Mouse (Mus musculus) embryonic fibroblast, embryonic 13.5 days (primary cell): ENCODE data around the gene Ctxn1. TPM values are rescaled to one million over a fixed set of nuclear protein-coding genes. Genes with fewer than 3 reads are reported as not detected.
A peak's percentile ranks its signal among the peaks of the same experiment; 100 is the strongest.
"Not testable (repeated sequence)": the region's sequence is repeated elsewhere in the genome, so short reads cannot be mapped to it uniquely, and the experiment has no call there.

Experiments
- H3K27ac ChIP-seq: 2 replicates; pipeline ENCODE4 v1.5.1; 2012; ENCODE audit warnings: low read length, control low read depth, inconsistent platforms; ENCODE audit not compliant: insufficient read depth
- H3K4me1 ChIP-seq: 2 replicates; pipeline ENCODE4 v1.6.1; 2011; ENCODE audit warnings: low read length; ENCODE audit not compliant: control insufficient read depth, insufficient read depth
- H3K4me3 ChIP-seq: 2 replicates; pipeline ENCODE4 v1.5.1; 2011; ENCODE audit warnings: mild to moderate bottlenecking, control low read depth, low read length; ENCODE audit not compliant: insufficient read depth
- CTCF ChIP-seq: IDR thresholded peaks from 2 replicates; pipeline ENCODE4 v1.5.1; 2011; ENCODE audit warnings: mild to moderate bottlenecking, control low read depth, low read length, moderate library complexity, borderline replicate concordance; ENCODE audit not compliant: insufficient read depth
- POLR2A ChIP-seq: IDR thresholded peaks from 2 replicates; pipeline ENCODE4 v1.6.1; 2011; ENCODE audit warnings: low read depth, mild to moderate bottlenecking, control low read depth, low read length, moderate library complexity
- polyA plus RNA-seq: library from polyadenylated mRNA; stranded (reverse); fragments of >200 nt; gene quantifications from 2 replicates; pipeline ENCODE4 v1.2.4, GENCODE M21; 2011; ENCODE audit warnings: low read depth; ENCODE audit not compliant: missing spikeins, insufficient read length

Ctxn1 gene
- polyA plus RNA-seq, 1 experiment = 56.7 TPM

GRCm38 (mm10) chr8:4265160-4265914 is 6.3 kb upstream of the Ctxn1 start:
- Histone ChIP-seq H3K4me3 (no peak overlapping the region), H3K4me1 (no peaks in the 10 kb centered on the region), H3K27ac (no peak overlapping the region)
- TF ChIP-seq POLR2A (no peak), CTCF (no peak)

DNA sequence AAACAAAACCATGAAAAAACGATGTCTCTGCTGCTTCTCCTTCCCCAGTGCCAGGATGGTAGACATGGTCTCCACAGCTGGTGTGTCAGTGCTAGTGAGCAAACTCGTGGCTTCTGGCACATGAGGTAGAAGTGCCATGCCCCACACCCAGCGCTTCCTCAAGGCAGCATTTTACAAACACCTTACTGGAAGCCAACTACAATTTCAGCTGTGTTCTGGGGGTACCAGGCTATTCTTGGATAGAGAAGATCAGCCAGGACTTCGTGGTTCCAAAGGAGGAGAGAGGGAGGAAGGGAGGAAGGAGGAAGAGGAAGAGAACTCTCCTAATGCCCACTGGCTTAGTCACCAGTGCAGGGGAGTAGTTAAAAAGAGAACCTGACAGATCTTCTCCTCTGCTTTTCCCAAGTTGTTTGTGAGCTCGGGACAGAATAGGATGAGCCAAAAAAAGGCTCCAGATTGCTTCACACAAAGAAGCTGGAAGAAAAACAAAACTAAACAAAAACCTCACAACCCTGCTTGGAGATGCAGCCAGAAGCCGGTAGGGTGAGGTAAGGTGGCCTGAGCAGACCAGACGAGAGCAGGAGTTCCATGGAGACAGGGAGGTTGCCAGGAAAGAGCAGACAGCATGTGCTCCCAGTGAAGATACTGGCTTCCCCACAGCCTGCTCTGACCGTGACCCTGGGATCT is 4.2 kb upstream of the Ctxn1 start:
- Histone ChIP-seq H3K4me1 (no peaks in the 10 kb centered on the region), H3K4me3 (no peak overlapping the region), H3K27ac (no peak overlapping the region)
- TF ChIP-seq CTCF = no peak
- no peak for TF ChIP-seq POLR2A

GRCm38 (mm10) chr8:4259805-4260170 is 714 bp upstream of the Ctxn1 start:
- peaks cover 8% of the 10 kb centered on the region for H3K4me1 ChIP-seq
- H3K4me3 ChIP-seq = no peak overlapping the region
- TF ChIP-seq CTCF (no peak), POLR2A (no peak)
- peak overlapping the region; percentile 48 for H3K27ac ChIP-seq

DNA sequence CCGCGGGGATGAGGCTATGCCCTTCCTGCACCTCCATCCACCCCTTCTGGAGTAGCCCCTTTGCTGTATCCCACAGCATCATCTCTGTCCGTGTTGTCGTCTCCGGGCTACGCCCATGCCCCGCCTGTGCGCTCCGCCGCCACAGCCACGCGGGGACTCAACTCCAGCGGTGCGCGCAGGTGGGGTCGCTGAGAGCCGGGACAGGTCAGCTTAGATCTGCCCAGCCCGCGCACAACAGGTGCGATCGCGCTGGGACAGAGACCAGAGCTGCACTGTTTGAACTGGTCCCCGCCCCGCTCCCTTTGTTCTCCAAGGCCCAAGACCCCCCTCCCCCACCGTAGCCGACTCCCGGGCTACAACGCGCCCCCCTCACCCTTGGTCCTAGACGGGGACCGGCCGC is 396 bp downstream of the Ctxn1 start:
- H3K27ac ChIP-seq = no peak overlapping the region
- H3K4me1 ChIP-seq = peaks cover 10% of the 10 kb centered on the region
- TF ChIP-seq CTCF = no peak
- TF ChIP-seq POLR2A = peak; percentile 9; the same call in 1 of the 2 replicates
- peak overlapping the region; percentile 63 for H3K4me3 ChIP-seq

DNA sequence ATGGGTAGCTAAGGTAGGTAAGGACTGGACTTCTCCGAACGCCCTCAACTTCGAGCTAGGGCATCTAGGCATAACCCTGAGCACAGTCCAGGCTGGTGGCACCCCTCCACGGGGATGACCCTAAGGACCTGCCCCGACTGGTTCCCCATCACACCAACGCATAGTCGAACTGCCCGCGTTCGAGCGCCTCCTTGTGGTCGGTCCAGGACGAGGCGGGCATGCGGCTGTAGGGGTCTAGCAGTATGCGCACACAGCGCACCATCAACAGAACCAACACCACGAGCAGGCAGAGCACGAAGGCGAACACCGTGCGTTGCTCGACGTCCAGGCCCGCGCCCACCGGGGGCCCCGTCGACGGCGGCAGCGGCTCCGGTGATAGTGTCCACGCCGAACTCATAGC is 841 bp downstream of the Ctxn1 start:
- peaks cover 10% of the 10 kb centered on the region for H3K4me1 ChIP-seq
- TF ChIP-seq CTCF = peak; percentile 92
- TF ChIP-seq POLR2A = no peak; the same call in none of the 2 replicates
- H3K4me3 ChIP-seq = peak overlapping the region; percentile 63
- H3K27ac ChIP-seq = peak overlapping the region; percentile 29; the same call in 1 of the 2 replicates

GRCm38 (mm10) chr8:4257350-4257749 is 1.7 kb downstream of the Ctxn1 start:
- TF ChIP-seq POLR2A (no peak), CTCF (no peak)
- Histone ChIP-seq H3K4me3 (no peak overlapping the region), H3K27ac (peak overlapping the region; percentile 29), H3K4me1 (peaks cover 10% of the 10 kb centered on the region)

- peak; percentile 32; the same call in 1 of the 2 replicates for TF ChIP-seq POLR2A
- no peak for TF ChIP-seq CTCF
- Histone ChIP-seq H3K27ac (peak overlapping the region; percentile 62), H3K4me3 (no peak overlapping the region), H3K4me1 (peaks cover 10% of the 10 kb centered on the region)
Observed at GRCm38 (mm10) chr8:4256911-4257310, 2.2 kb downstream of the Ctxn1 start.

GRCm38 (mm10) chr8:4255471-4255870 is 3.6 kb downstream of the Ctxn1 start:
- H3K27ac ChIP-seq, H3K4me3 ChIP-seq, H3K4me1 ChIP-seq: not testable (repeated sequence)

GRCm38 (mm10) chr8:4254001-4254400 is 5.1 kb downstream of the Ctxn1 start:
- Histone ChIP-seq H3K4me3 (peak overlapping the region; percentile 89), H3K4me1 (peaks cover 10% of the 10 kb centered on the region), H3K27ac (peak overlapping the region; percentile 63)
- TF ChIP-seq CTCF (peak; percentile 62; the same call in 1 of the 2 replicates), POLR2A (0 out of 2 replicates have a peak, but pooled peaks have one; percentile 1)
